Mouse (Mus musculus): Measurements from ENCODE around the gene Cln5. TPM values are rescaled to one million over a fixed set of nuclear protein-coding genes. Genes with fewer than 3 reads are reported as not detected.

Cln5 gene
- polyA plus RNA-seq, 1 experiment from 2014 or later, result 38.3 TPM

- ATAC-seq (ENCODE audit: low FRiP score, low TSS enrichment), result no peak
Measured at GRCm38 (mm10) chr14:103073825-103074224, 3.8 kb downstream of the Cln5 start.

GRCm38 (mm10) chr14:103075166-103075565 is 5.2 kb downstream of the Cln5 start:
- ATAC-seq (ENCODE audit: low FRiP score, low TSS enrichment), result no peak
- no peak overlapping the region for H3K4me3 ChIP-seq (ENCODE audit: low read length)
- H3K27ac ChIP-seq (ENCODE audit: low read depth, low read length), result no peak overlapping the region
- H3K36me3 ChIP-seq (ENCODE audit: control insufficient read depth, insufficient read depth, low read length), result peaks cover 36% of the 10 kb centered on the region; the same call in 1 of the 2 replicates
- H3K9me3 ChIP-seq (ENCODE audit: control insufficient read depth, low read length), result no peaks in the 10 kb centered on the region
- H3K27me3 ChIP-seq (ENCODE audit: control insufficient read depth, insufficient read depth, low read length), result no peaks in the 10 kb centered on the region
- WGBS, result 90% methylated on average over 7 of the region's 7 CpGs
- no peak overlapping the region for H3K4me2 ChIP-seq (replicated peaks; ENCODE audit: low read depth, low read length)
- 0 out of 2 replicates have a peak, but pooled peaks cover 3% of the 10 kb centered on the region for H3K4me1 ChIP-seq (ENCODE audit: control insufficient read depth, insufficient read depth, low read length)
- H3K9ac ChIP-seq (ENCODE audit: low read depth, low read length), result no peak overlapping the region

More at GRCm38 (mm10) chr14:103073825-103074224, 3.8 kb downstream of the Cln5 start:
- H3K27me3 ChIP-seq (ENCODE audit: control insufficient read depth, insufficient read depth, low read length), result no peaks in the 10 kb centered on the region
- H3K36me3 ChIP-seq (ENCODE audit: control insufficient read depth, insufficient read depth, low read length), result peaks cover 32% of the 10 kb centered on the region; the same call in 1 of the 2 replicates
- no peak overlapping the region for H3K9ac ChIP-seq (ENCODE audit: low read depth, low read length)
- WGBS, result 96% methylated on average over 8 of the region's 8 CpGs
- H3K4me2 ChIP-seq (replicated peaks; ENCODE audit: low read depth, low read length), result no peak overlapping the region
- 0 out of 2 replicates have a peak, but pooled peaks cover 3% of the 10 kb centered on the region for H3K4me1 ChIP-seq (ENCODE audit: control insufficient read depth, insufficient read depth, low read length)
- H3K27ac ChIP-seq (ENCODE audit: low read depth, low read length), result no peak overlapping the region
- H3K9me3 ChIP-seq (ENCODE audit: control insufficient read depth, low read length), result no peaks in the 10 kb centered on the region
- no peak overlapping the region for H3K4me3 ChIP-seq (ENCODE audit: low read length)

- Histone ChIP-seq H3K36me3 (ENCODE audit: control insufficient read depth, insufficient read depth, low read length) (peaks cover 41% of the 10 kb centered on the region; the same call in 1 of the 2 replicates), H3K4me3 (ENCODE audit: low read length) (no peak overlapping the region), H3K4me2 (replicated peaks; ENCODE audit: low read depth, low read length) (no peak overlapping the region), H3K9me3 (ENCODE audit: control insufficient read depth, low read length) (no peaks in the 10 kb centered on the region), H3K4me1 (ENCODE audit: control insufficient read depth, insufficient read depth, low read length) (no peaks in the 10 kb centered on the region), H3K27ac (ENCODE audit: low read depth, low read length) (no peak overlapping the region), H3K9ac (ENCODE audit: low read depth, low read length) (no peak overlapping the region), H3K27me3 (ENCODE audit: control insufficient read depth, insufficient read depth, low read length) (no peaks in the 10 kb centered on the region)
- ATAC-seq (ENCODE audit: low FRiP score, low TSS enrichment), result no peak
- WGBS, result 93% methylated on average over 9 of the region's 9 CpGs
Measured at GRCm38 (mm10) chr14:103077272-103078005, 7.4 kb downstream of the Cln5 start.

- 87% methylated on average over 16 of the region's 16 CpGs for WGBS
- H3K27me3 ChIP-seq (ENCODE audit: control insufficient read depth, insufficient read depth, low read length), result no peaks in the 10 kb centered on the region
- no peaks in the 10 kb centered on the region for H3K4me1 ChIP-seq (ENCODE audit: control insufficient read depth, insufficient read depth, low read length)
- peaks cover 42% of the 10 kb centered on the region for H3K36me3 ChIP-seq (ENCODE audit: control insufficient read depth, insufficient read depth, low read length)
- ATAC-seq (ENCODE audit: low FRiP score, low TSS enrichment), result no peak
- H3K4me2 ChIP-seq (replicated peaks; ENCODE audit: low read depth, low read length), result no peak overlapping the region
- H3K9me3 ChIP-seq (ENCODE audit: control insufficient read depth, low read length), result no peaks in the 10 kb centered on the region
- H3K9ac ChIP-seq (ENCODE audit: low read depth, low read length), result no peak overlapping the region
- no peak overlapping the region for H3K4me3 ChIP-seq (ENCODE audit: low read length)
- H3K27ac ChIP-seq (ENCODE audit: low read depth, low read length), result no peak overlapping the region
Measured at GRCm38 (mm10) chr14:103078006-103078912, 8.2 kb downstream of the Cln5 start.

- ATAC-seq (ENCODE audit: low FRiP score, low TSS enrichment), result no peak
- Histone ChIP-seq H3K4me2 (replicated peaks; ENCODE audit: low read depth, low read length) (no peak overlapping the region), H3K27me3 (ENCODE audit: control insufficient read depth, insufficient read depth, low read length) (no peaks in the 10 kb centered on the region), H3K9me3 (ENCODE audit: control insufficient read depth, low read length) (no peaks in the 10 kb centered on the region), H3K36me3 (ENCODE audit: control insufficient read depth, insufficient read depth, low read length) (peaks cover 37% of the 10 kb centered on the region), H3K9ac (ENCODE audit: low read depth, low read length) (no peak overlapping the region), H3K4me1 (ENCODE audit: control insufficient read depth, insufficient read depth, low read length) (no peaks in the 10 kb centered on the region), H3K4me3 (ENCODE audit: low read length) (no peak overlapping the region), H3K27ac (ENCODE audit: low read depth, low read length) (no peak overlapping the region)
- WGBS, result 88% methylated on average over 9 of the region's 9 CpGs
Measured at GRCm38 (mm10) chr14:103079209-103079977, 9.4 kb downstream of the Cln5 start.

GRCm38 (mm10) chr14:103085840-103086533 is 16.0 kb downstream of the Cln5 start:
- Histone ChIP-seq H3K9me3 (ENCODE audit: control insufficient read depth, low read length) (no peaks in the 10 kb centered on the region), H3K4me2 (replicated peaks; ENCODE audit: low read depth, low read length) (no peak overlapping the region), H3K4me3 (ENCODE audit: low read length) (no peak overlapping the region), H3K27me3 (ENCODE audit: control insufficient read depth, insufficient read depth, low read length) (no peaks in the 10 kb centered on the region), H3K36me3 (ENCODE audit: control insufficient read depth, insufficient read depth, low read length) (peaks cover 58% of the 10 kb centered on the region), H3K9ac (ENCODE audit: low read depth, low read length) (no peak overlapping the region), H3K27ac (ENCODE audit: low read depth, low read length) (no peak overlapping the region), H3K4me1 (ENCODE audit: control insufficient read depth, insufficient read depth, low read length) (no peaks in the 10 kb centered on the region)
- 82% methylated on average over 1 of the region's 1 CpGs for WGBS
- no peak for ATAC-seq (ENCODE audit: low FRiP score, low TSS enrichment)

GRCm38 (mm10) chr14:103086671-103087324 is 16.8 kb downstream of the Cln5 start:
- Histone ChIP-seq H3K4me2 (replicated peaks; ENCODE audit: low read depth, low read length) (no peak overlapping the region), H3K4me1 (ENCODE audit: control insufficient read depth, insufficient read depth, low read length) (no peaks in the 10 kb centered on the region), H3K9me3 (ENCODE audit: control insufficient read depth, low read length) (no peaks in the 10 kb centered on the region), H3K27me3 (ENCODE audit: control insufficient read depth, insufficient read depth, low read length) (no peaks in the 10 kb centered on the region), H3K9ac (ENCODE audit: low read depth, low read length) (no peak overlapping the region), H3K36me3 (ENCODE audit: control insufficient read depth, insufficient read depth, low read length) (peaks cover 61% of the 10 kb centered on the region), H3K27ac (ENCODE audit: low read depth, low read length) (no peak overlapping the region), H3K4me3 (ENCODE audit: low read length) (no peak overlapping the region)
- no peak for ATAC-seq (ENCODE audit: low FRiP score, low TSS enrichment)
- 95% methylated on average over 4 of the region's 4 CpGs for WGBS

GRCm38 (mm10) chr14:103087846-103088245 is 17.8 kb downstream of the Cln5 start:
- ATAC-seq (ENCODE audit: low FRiP score, low TSS enrichment), result no peak
- Histone ChIP-seq H3K4me3 (ENCODE audit: low read length) (no peak overlapping the region), H3K27ac (ENCODE audit: low read depth, low read length) (no peak overlapping the region), H3K9ac (ENCODE audit: low read depth, low read length) (no peak overlapping the region), H3K4me1 (ENCODE audit: control insufficient read depth, insufficient read depth, low read length) (no peaks in the 10 kb centered on the region), H3K4me2 (replicated peaks; ENCODE audit: low read depth, low read length) (no peak overlapping the region), H3K36me3 (ENCODE audit: control insufficient read depth, insufficient read depth, low read length) (peaks cover 63% of the 10 kb centered on the region), H3K27me3 (ENCODE audit: control insufficient read depth, insufficient read depth, low read length) (no peaks in the 10 kb centered on the region), H3K9me3 (ENCODE audit: control insufficient read depth, low read length) (no peaks in the 10 kb centered on the region)
- 75% methylated on average over 5 of the region's 5 CpGs for WGBS

All from kidney, embryonic 14.5 days (tissue).